Mouse (Mus musculus) midbrain, embryonic 11.5 days (tissue): ENCODE data around the gene A630073D07Rik. TPM values are rescaled to one million over a fixed set of nuclear protein-coding genes. Genes with fewer than 3 reads are reported as not detected.
"Not testable (repeated sequence)": the region's sequence is repeated elsewhere in the genome, so short reads cannot be mapped to it uniquely, and the experiment has no call there.

Experiments
- ATAC-seq: fragments of 200-750 bp; cut with Nextera tagmentation; 2 replicates; pipeline ENCODE4 v1.8.0; 2017; ENCODE audit warnings: moderate TSS enrichment, moderate library complexity; ENCODE audit not compliant: low FRiP score
- DNase-seq: peaks from one replicate; pipeline ENCODE4 v3.0.0; 2015; ENCODE audit warnings: low spot score; ENCODE audit errors: missing footprints
- H3K27ac ChIP-seq: fragments of 300-500 bp; sonication (generic); 2 replicates; pipeline ENCODE4 v1.5.1; 2014; ENCODE audit warnings: low read depth, low read length
- H3K27me3 ChIP-seq: fragments of 300-500 bp; sonication (generic); 2 replicates; pipeline ENCODE4 v1.6.1; 2014; ENCODE audit warnings: mild to moderate bottlenecking, low read length, moderate library complexity, mixed read lengths; ENCODE audit not compliant: control insufficient read depth, insufficient read depth
- H3K36me3 ChIP-seq: fragments of 300-500 bp; sonication (generic); 2 replicates; pipeline ENCODE4 v1.6.1; 2014; ENCODE audit warnings: mild to moderate bottlenecking, low read length, moderate library complexity, mixed read lengths; ENCODE audit not compliant: control insufficient read depth, insufficient read depth
- H3K4me1 ChIP-seq: fragments of 300-500 bp; sonication (generic); 2 replicates; pipeline ENCODE4 v1.6.1; 2014; ENCODE audit warnings: low read length; ENCODE audit not compliant: control insufficient read depth, insufficient read depth
- H3K4me2 ChIP-seq: fragments of 300-500 bp; sonication (generic); 2 replicates; pipeline ENCODE4 v1.6.1; 2014; ENCODE audit warnings: mild to moderate bottlenecking, moderate library complexity
- H3K4me3 ChIP-seq: fragments of 300-500 bp; sonication (generic); 2 replicates; pipeline ENCODE4 v1.5.1; 2014; ENCODE audit warnings: low read depth, low read length
- H3K9ac ChIP-seq: fragments of 300-500 bp; sonication (generic); 2 replicates; pipeline ENCODE4 v1.6.1; 2014; ENCODE audit warnings: low read length
- H3K9me3 ChIP-seq: fragments of 300-500 bp; sonication (generic); 2 replicates; pipeline ENCODE4 v1.6.1; 2016; ENCODE audit warnings: low read length; ENCODE audit not compliant: control insufficient read depth
- WGBS: fragments of 180-500 bp; shearing (Covaris S2); extraction: QIAGEN DNeasy Blood & Tissue Kit; methylation state at CpG from one replicate; pipeline ENCODE4 v1.1.7; 2014; 5-methylcytosine and 5-hydroxymethylcytosine counted together
- polyA plus RNA-seq: library from polyadenylated mRNA; unstranded; fragments of >200 nt; fragmentation: Nextera tagmentation; extraction: Ambion mirVana; gene quantifications from 2 replicates; pipeline ENCODE4 v1.2.1, GENCODE M21; 2014

The A630073D07Rik gene
- polyA plus RNA-seq, result not detected in 2 replicates

- DNase-seq, result no peak
- no peaks in the 10 kb centered on the region for H3K9me3 ChIP-seq
- no peaks in the 10 kb centered on the region for H3K27me3 ChIP-seq
- H3K27ac ChIP-seq, result no peak within 1 kb of the TSS
- H3K4me2 ChIP-seq, result no peak within 1 kb of the TSS
- H3K36me3 ChIP-seq, result no peaks in the 10 kb centered on the region
- H3K4me3 ChIP-seq, result no peak within 1 kb of the TSS
- no peak for ATAC-seq
- 83% methylated on average over 1 of the region's 1 CpGs for WGBS
- H3K9ac ChIP-seq, result no peak within 1 kb of the TSS
- H3K4me1 ChIP-seq, result no peaks in the 10 kb centered on the region
Observed at GRCm38 (mm10) chr6:132651426-132651825, at the start of gene A630073D07Rik. Gene A630073D07Rik, minus strand, starts transcription at chr6:132651526.

- H3K4me3 ChIP-seq, result no peak within 1 kb of the TSS
- DNase-seq (no peak), ATAC-seq (no peak)
- H3K36me3 ChIP-seq, result no peaks in the 10 kb centered on the region
- no peaks in the 10 kb centered on the region for H3K9me3 ChIP-seq
- no peak within 1 kb of the TSS for H3K9ac ChIP-seq
- WGBS, result 69% methylated on average over 1 of the region's 1 CpGs
- H3K27ac ChIP-seq, result no peak within 1 kb of the TSS
- no peak within 1 kb of the TSS for H3K4me2 ChIP-seq
- no peaks in the 10 kb centered on the region for H3K27me3 ChIP-seq
- no peaks in the 10 kb centered on the region for H3K4me1 ChIP-seq
Observed at GRCm38 (mm10) chr6:132700907-132701306, 49.6 kb upstream of the A630073D07Rik start, which contains the start of gene Tas2r121. Gene Tas2r121, minus strand, starts transcription at chr6:132701007.

- H3K9me3 ChIP-seq, H3K4me2 ChIP-seq, H3K4me1 ChIP-seq, ATAC-seq, H3K36me3 ChIP-seq, H3K27ac ChIP-seq, H3K27me3 ChIP-seq, H3K9ac ChIP-seq, H3K4me3 ChIP-seq, DNase-seq: not testable (repeated sequence)
- WGBS, result 91% methylated on average over 7 of the region's 7 CpGs
Observed at GRCm38 (mm10) chr6:132691596-132691995, 40.3 kb upstream of the A630073D07Rik start.

- H3K36me3 ChIP-seq, result no peaks in the 10 kb centered on the region
- H3K4me2 ChIP-seq, result no peak within 1 kb of the TSS
- no peak within 1 kb of the TSS for H3K9ac ChIP-seq
- H3K27ac ChIP-seq, result no peak within 1 kb of the TSS
- ATAC-seq (no peak), DNase-seq (no peak)
- no peak within 1 kb of the TSS for H3K4me3 ChIP-seq
- H3K9me3 ChIP-seq, result no peaks in the 10 kb centered on the region
- H3K4me1 ChIP-seq, result no peaks in the 10 kb centered on the region
- H3K27me3 ChIP-seq, result no peaks in the 10 kb centered on the region
Observed at GRCm38 (mm10) chr6:132656653-132657052, 5.3 kb upstream of the A630073D07Rik start, which contains the start of gene Tas2r120. Gene Tas2r120, plus strand, starts transcription at chr6:132656953.

GRCm38 (mm10) chr6:132649399-132649798 lies 1.9 kb downstream of the A630073D07Rik start:
- Histone ChIP-seq H3K4me1 (no peaks in the 10 kb centered on the region), H3K27me3 (no peaks in the 10 kb centered on the region), H3K4me2 (no peak overlapping the region), H3K9me3 (no peaks in the 10 kb centered on the region), H3K9ac (no peak overlapping the region), H3K36me3 (no peaks in the 10 kb centered on the region), H3K4me3 (no peak overlapping the region), H3K27ac (no peak overlapping the region)
- DNase-seq (no peak), ATAC-seq (0 out of 2 replicates have a peak, but pooled peaks have one; percentile 55)

- H3K4me3 ChIP-seq, H3K36me3 ChIP-seq, H3K4me1 ChIP-seq, H3K9ac ChIP-seq, H3K27me3 ChIP-seq, DNase-seq, H3K9me3 ChIP-seq, H3K27ac ChIP-seq, H3K4me2 ChIP-seq, ATAC-seq: not testable (repeated sequence)
- WGBS, result 86% methylated on average over 2 of the region's 2 CpGs
Observed at GRCm38 (mm10) chr6:132595613-132596012, 55.7 kb downstream of the A630073D07Rik start, which contains the start of gene Prp2. Gene Prp2, plus strand, starts transcription at chr6:132595913.

Other genes starting within 250 kb of the A630073D07Rik start
- gene Prh1, start 81.7 kb downstream of the A630073D07Rik start, polyA plus RNA-seq, result not detected in 2 replicates
- not detected in 2 replicates for gene Prp2, start 55.6 kb downstream of the A630073D07Rik start, polyA plus RNA-seq
- gene Tas2r120, start 5.4 kb upstream of the A630073D07Rik start, polyA plus RNA-seq, result not detected in 2 replicates
- not detected in 2 replicates for gene Tas2r121, start 49.5 kb upstream of the A630073D07Rik start, polyA plus RNA-seq
- gene Tas2r122, start 60.4 kb upstream of the A630073D07Rik start, polyA plus RNA-seq, result not detected in 2 replicates
- gene Tas2r115, start 86.5 kb upstream of the A630073D07Rik start, polyA plus RNA-seq, result not detected in 2 replicates
- gene Tas2r124, start 103.2 kb upstream of the A630073D07Rik start, polyA plus RNA-seq, result not detected in 2 replicates
- not detected in 2 replicates for gene Tas2r102, start 110.6 kb upstream of the A630073D07Rik start, polyA plus RNA-seq
- not detected in 2 replicates for gene Tas2r136, start 126.6 kb upstream of the A630073D07Rik start, polyA plus RNA-seq
- not detected in 2 replicates for gene Tas2r117, start 151.3 kb upstream of the A630073D07Rik start, polyA plus RNA-seq
- gene Tas2r123, start 195.6 kb upstream of the A630073D07Rik start, polyA plus RNA-seq, result not detected in 2 replicates
- not detected in 2 replicates for gene Tas2r116, start 203.9 kb upstream of the A630073D07Rik start, polyA plus RNA-seq
- not detected in 2 replicates for gene Tas2r110, start 216.5 kb upstream of the A630073D07Rik start, polyA plus RNA-seq
- gene Tas2r113, start 241.5 kb upstream of the A630073D07Rik start, polyA plus RNA-seq, result not detected in 2 replicates